Mouse (Mus musculus) myocyte (in vitro differentiated cells): Measurements from ENCODE around the gene Sele. TPM values are rescaled to one million over a fixed set of nuclear protein-coding genes. Genes with fewer than 3 reads are reported as not detected.

Source experiments
- H3K27me3 ChIP-seq: one replicate; pipeline ENCODE4 v1.6.1; 2011; ENCODE audit not compliant: control insufficient read depth, insufficient read depth, insufficient read length
- H3K36me3 ChIP-seq: one replicate; pipeline ENCODE4 v1.6.1; 2011; ENCODE audit not compliant: control insufficient read depth, insufficient read depth
- H3K4me2 ChIP-seq: one replicate; pipeline ENCODE4 v1.6.1; 2011; ENCODE audit warnings: low read depth, control low read depth
- H3K4me3 ChIP-seq: one replicate; pipeline ENCODE4 v1.5.1; 2011; ENCODE audit warnings: mild to moderate bottlenecking, control low read depth, moderate library complexity
- H3K79me2 ChIP-seq: one replicate; pipeline ENCODE4 v1.6.1; 2011; ENCODE audit not compliant: control insufficient read depth, insufficient read depth
- H3ac ChIP-seq: one replicate; pipeline ENCODE4 v1.6.1; 2011; ENCODE audit not compliant: control insufficient read depth, insufficient read length
- CEBPB ChIP-seq: IDR thresholded peaks from 2 replicates; pipeline ENCODE4 v1.6.1; 2011; ENCODE audit warnings: mild to moderate bottlenecking, moderate library complexity; ENCODE audit not compliant: poor library complexity, insufficient read depth, severe bottlenecking
- E2F4 ChIP-seq: IDR thresholded peaks from one replicate; pipeline ENCODE4 v1.6.1; 2011; ENCODE audit warnings: mild to moderate bottlenecking, control low read depth, moderate library complexity; ENCODE audit not compliant: insufficient read depth
- MAX ChIP-seq: IDR thresholded peaks from one replicate; pipeline ENCODE4 v1.6.1; 2011; ENCODE audit warnings: low read depth, mild to moderate bottlenecking, control low read depth
- MYOD1 ChIP-seq, 3 experiments: IDR thresholded peaks; one replicate each; pipeline ENCODE4 v1.6.1; 2011; ENCODE audit warnings: control low read depth in 2 of 3, low read depth in 2 of 3, mild to moderate bottlenecking in 2 of 3, moderate library complexity in 1 of 3; ENCODE audit not compliant: insufficient read length in 2 of 3, control insufficient read depth in 1 of 3
- MYOG ChIP-seq, 3 experiments: IDR thresholded peaks; one replicate each; pipeline ENCODE4 v1.6.1; 2011; ENCODE audit warnings: control low read depth in 2 of 3, low read depth in 2 of 3, mild to moderate bottlenecking in 2 of 3; ENCODE audit not compliant: insufficient read length in 2 of 3, control insufficient read depth in 1 of 3, insufficient read depth in 1 of 3
- POLR2A ChIP-seq: IDR thresholded peaks from one replicate; pipeline ENCODE4 v1.6.1; 2011; ENCODE audit warnings: low read depth, mild to moderate bottlenecking, control low read depth, moderate library complexity; ENCODE audit not compliant: insufficient read length
- POLR2AphosphoS2 ChIP-seq: IDR thresholded peaks from one replicate; pipeline ENCODE4 v1.6.1; 2011; ENCODE audit warnings: low read depth, control low read depth; ENCODE audit not compliant: insufficient read length
- REST ChIP-seq: IDR thresholded peaks from one replicate; pipeline ENCODE4 v1.6.1; 2011; ENCODE audit warnings: mild to moderate bottlenecking, control low read depth, moderate library complexity; ENCODE audit not compliant: insufficient read depth, insufficient read length
- SRF ChIP-seq: IDR thresholded peaks from one replicate; pipeline ENCODE4 v1.6.1; 2011; ENCODE audit warnings: low read depth; ENCODE audit not compliant: control insufficient read depth, insufficient read length
- TCF12 ChIP-seq: IDR thresholded peaks from one replicate; pipeline ENCODE4 v1.6.1; 2011; ENCODE audit warnings: mild to moderate bottlenecking, control low read depth; ENCODE audit not compliant: poor library complexity, insufficient read depth, severe bottlenecking
- TCF3 ChIP-seq: IDR thresholded peaks from one replicate; pipeline ENCODE4 v1.6.1; 2011; ENCODE audit warnings: low read depth, control low read depth; ENCODE audit not compliant: insufficient read length
- USF1 ChIP-seq: IDR thresholded peaks from one replicate; pipeline ENCODE4 v1.6.1; 2011; ENCODE audit warnings: low read depth, mild to moderate bottlenecking, control low read depth, moderate library complexity
- polyA plus RNA-seq: library from polyadenylated mRNA; unstranded; fragments of >200 nt; fragmentation: generic; extraction: Trizol; gene quantifications from one replicate; pipeline ENCODE4 v1.2.1, GENCODE M21; 2012; ENCODE audit warnings: missing spikeins

Gene Sele
- polyA plus RNA-seq, 1 experiment, result not detected

DNA sequence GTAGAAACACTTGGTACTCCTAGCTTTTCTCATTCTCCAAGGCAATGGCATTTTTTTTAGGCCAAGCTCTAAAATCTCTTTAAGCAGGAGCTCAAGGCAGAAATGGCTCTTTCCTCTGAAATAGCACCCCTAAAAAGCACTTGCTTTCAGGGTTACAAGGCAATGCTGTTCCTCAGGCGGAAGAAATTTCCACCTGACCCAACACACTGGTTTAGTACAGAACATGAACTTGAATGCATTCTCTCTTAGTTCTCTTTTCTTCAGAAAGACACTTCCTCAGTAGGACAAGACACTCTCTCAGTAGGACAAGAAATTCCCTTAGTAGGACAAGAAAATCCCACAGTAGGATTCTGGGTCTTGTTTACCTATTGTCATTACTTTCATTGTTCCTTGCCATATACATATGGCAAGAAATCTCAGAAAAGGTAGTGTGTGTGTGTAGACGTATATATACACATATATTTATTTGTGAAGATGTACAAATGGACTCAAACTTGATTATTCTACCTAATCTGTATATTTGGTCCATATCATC, 26.6 kb downstream of the Sele start:
- H3ac ChIP-seq, result no peak overlapping the region
- H3K27me3 ChIP-seq, result no peaks in the 10 kb centered on the region
- TF ChIP-seq REST (no peak), POLR2A (no peak), CEBPB (no peak), MYOD1 (IDR thresholded peaks at IDR 0.05; ENCODE audit: control insufficient read depth in 1 of 3, insufficient read length in 2 of 3, low read depth in 2 of 3) (no peak), SRF (no peak), E2F4 (no peak), USF1 (no peak), MYOG (IDR thresholded peaks at IDR 0.05; ENCODE audit: control insufficient read depth in 1 of 3, insufficient read depth in 1 of 3, insufficient read length in 2 of 3, low read depth in 2 of 3) (no peak), MAX (no peak)
- no peaks in the 10 kb centered on the region for H3K36me3 ChIP-seq
- H3K79me2 ChIP-seq, result no peaks in the 10 kb centered on the region
- H3K4me3 ChIP-seq, result no peak overlapping the region
- no peak overlapping the region for H3K4me2 ChIP-seq

DNA sequence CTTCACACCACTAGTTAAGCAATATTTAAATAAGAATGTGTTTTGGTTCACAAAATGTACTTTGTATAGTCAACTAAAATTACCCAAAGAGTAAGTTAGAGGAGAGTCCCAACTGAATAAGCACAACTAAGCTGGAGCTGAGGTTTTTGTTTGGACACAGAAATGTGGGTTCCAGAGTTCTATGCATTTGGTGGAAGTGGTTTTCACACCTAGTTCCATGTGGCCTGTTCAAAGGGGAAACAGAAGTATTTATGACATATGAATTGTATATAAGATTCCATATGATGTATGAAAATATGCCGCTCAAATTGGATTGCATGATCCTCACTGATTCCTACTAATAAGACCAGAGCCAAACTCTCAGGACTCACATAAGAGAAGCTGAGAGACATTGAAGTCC, 27.4 kb downstream of the Sele start:
- H3ac ChIP-seq, result no peak overlapping the region
- H3K4me3 ChIP-seq, result no peak overlapping the region
- H3K4me2 ChIP-seq, result no peak overlapping the region
- H3K36me3 ChIP-seq, result no peaks in the 10 kb centered on the region
- H3K79me2 ChIP-seq, result no peaks in the 10 kb centered on the region
- H3K27me3 ChIP-seq, result no peaks in the 10 kb centered on the region
- no peak for TF ChIP-seq TCF3
- TF ChIP-seq E2F4, result no peak
- no peak for TF ChIP-seq MYOD1 (IDR thresholded peaks at IDR 0.05; ENCODE audit: control insufficient read depth in 1 of 3, insufficient read length in 2 of 3, low read depth in 2 of 3)
- no peak for TF ChIP-seq MAX
- no peak for TF ChIP-seq POLR2AphosphoS2
- no peak for TF ChIP-seq TCF12

DNA sequence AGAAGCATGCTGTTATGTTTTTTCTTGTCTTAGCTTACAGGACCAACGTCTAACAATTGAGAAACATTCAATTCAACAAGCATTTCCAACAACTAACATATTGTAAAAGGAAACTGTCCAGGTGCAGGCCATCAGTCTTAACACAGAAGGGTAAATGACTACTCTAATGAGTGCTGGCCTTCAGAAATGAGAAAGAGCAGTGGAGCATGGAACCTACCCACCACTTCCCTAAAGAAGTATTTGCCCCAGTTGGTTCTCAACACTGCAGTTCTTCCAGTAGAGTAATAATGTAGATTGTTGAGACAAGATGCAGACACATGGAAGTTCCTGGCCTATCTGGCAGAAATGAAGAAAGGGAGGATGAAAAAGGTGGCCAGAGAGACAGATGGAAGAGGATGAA, 28.4 kb downstream of the Sele start:
- Histone ChIP-seq H3K27me3 (no peaks in the 10 kb centered on the region), H3ac (no peak overlapping the region), H3K36me3 (no peaks in the 10 kb centered on the region), H3K4me2 (no peak overlapping the region), H3K79me2 (no peaks in the 10 kb centered on the region), H3K4me3 (no peak overlapping the region)
- TF ChIP-seq MYOD1 (IDR thresholded peaks at IDR 0.05; ENCODE audit: control insufficient read depth in 1 of 3, insufficient read length in 2 of 3, low read depth in 2 of 3) (no peak), TCF12 (no peak), E2F4 (no peak), MYOG (IDR thresholded peaks at IDR 0.05; ENCODE audit: control insufficient read depth in 1 of 3, insufficient read depth in 1 of 3, insufficient read length in 2 of 3, low read depth in 2 of 3) (no peak), TCF3 (no peak), SRF (no peak), USF1 (no peak), CEBPB (no peak), REST (no peak), POLR2A (no peak)

DNA sequence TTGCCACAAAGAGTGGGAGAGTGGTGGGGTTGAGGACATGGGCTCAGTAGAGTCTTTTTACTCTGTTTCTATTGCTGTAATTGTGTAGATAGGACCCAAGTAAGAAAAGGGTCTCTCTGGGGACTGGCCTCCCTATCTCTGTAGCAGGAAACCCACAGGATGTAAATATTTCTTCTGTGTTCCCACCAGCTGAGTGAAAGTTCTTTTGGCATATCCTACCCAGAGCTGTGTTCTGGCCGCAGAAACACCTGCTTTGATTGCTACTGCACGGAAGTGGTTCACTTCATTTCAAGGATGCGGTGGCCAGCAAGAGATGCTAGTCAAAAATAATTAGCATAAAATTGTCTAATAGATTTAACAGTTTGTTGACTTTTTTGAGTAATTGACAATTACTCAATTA, 29.0 kb downstream of the Sele start:
- H3ac ChIP-seq, result no peak overlapping the region
- TF ChIP-seq POLR2A, result no peak
- no peak for TF ChIP-seq MYOD1 (IDR thresholded peaks at IDR 0.05; ENCODE audit: control insufficient read depth in 1 of 3, insufficient read length in 2 of 3, low read depth in 2 of 3)
- no peak for TF ChIP-seq MAX
- TF ChIP-seq TCF12, result no peak
- TF ChIP-seq E2F4, result no peak
- TF ChIP-seq MYOG (IDR thresholded peaks at IDR 0.05; ENCODE audit: control insufficient read depth in 1 of 3, insufficient read depth in 1 of 3, insufficient read length in 2 of 3, low read depth in 2 of 3), result no peak
- TF ChIP-seq SRF, result no peak
- H3K27me3 ChIP-seq, result no peaks in the 10 kb centered on the region
- H3K4me3 ChIP-seq, result no peak overlapping the region
- no peaks in the 10 kb centered on the region for H3K79me2 ChIP-seq
- no peak overlapping the region for H3K4me2 ChIP-seq
- no peaks in the 10 kb centered on the region for H3K36me3 ChIP-seq

DNA sequence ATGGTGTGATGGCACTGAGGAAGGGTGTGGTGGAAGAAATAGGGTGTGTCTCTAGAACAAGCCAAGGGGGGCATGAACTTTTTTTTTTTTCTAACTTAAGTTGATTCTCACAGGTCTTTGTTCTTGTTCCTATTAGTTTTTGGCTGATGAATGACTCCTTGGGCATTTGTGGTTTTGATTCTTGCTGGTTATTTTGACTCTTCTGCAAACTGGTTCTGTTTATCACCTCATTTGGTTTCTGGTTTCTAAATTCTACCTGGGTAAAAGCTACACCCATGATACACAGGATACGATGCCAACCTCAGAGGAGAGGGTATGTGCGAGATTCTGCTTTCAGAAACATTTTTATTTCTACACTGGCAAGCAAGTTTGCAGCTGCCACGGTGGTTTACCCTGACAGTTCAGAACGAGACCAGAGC, 30.3 kb downstream of the Sele start:
- H3ac ChIP-seq, result no peak overlapping the region
- H3K79me2 ChIP-seq, result no peaks in the 10 kb centered on the region
- TF ChIP-seq POLR2AphosphoS2, result no peak
- no peak for TF ChIP-seq MYOD1 (IDR thresholded peaks at IDR 0.05; ENCODE audit: control insufficient read depth in 1 of 3, insufficient read length in 2 of 3, low read depth in 2 of 3)
- TF ChIP-seq MYOG (IDR thresholded peaks at IDR 0.05; ENCODE audit: control insufficient read depth in 1 of 3, insufficient read depth in 1 of 3, insufficient read length in 2 of 3, low read depth in 2 of 3), result no peak
- TF ChIP-seq TCF12, result no peak
- TF ChIP-seq SRF, result no peak
- no peak for TF ChIP-seq USF1
- TF ChIP-seq REST, result no peak
- H3K36me3 ChIP-seq, result no peaks in the 10 kb centered on the region
- no peak overlapping the region for H3K4me3 ChIP-seq
- no peak overlapping the region for H3K4me2 ChIP-seq
- H3K27me3 ChIP-seq, result no peaks in the 10 kb centered on the region
